Mouse (Mus musculus) heart, postnatal 10 days (tissue): ENCODE data around the gene Arhgap24. TPM values are rescaled to one million over a fixed set of nuclear protein-coding genes. Genes with fewer than 3 reads are reported as not detected.

Source experiments
- DNase-seq, 2 experiments: peaks; one replicate each; pipeline ENCODE4 v3.0.0; 2021
- intact Hi-C: fragments of 180-260 bp; cut with DNase I; formaldehyde crosslinking; loops from one replicate; pipeline ENCODE4 v1.15.1; 2025
- total RNA-seq, 2 experiments: library from RNA; stranded (reverse); gene quantifications; 2 replicates each; pipeline ENCODE4 v1.2.3; 2021

The Arhgap24 gene
- total RNA-seq, 2 experiments from 2014 or later, result 13.9 to 17.3 TPM

- intact Hi-C loops, result no loop called here
- no peak for DNase-seq
Measured at GRCm38 (mm10) chr5:102667754-102668575, 186.8 kb downstream of the Arhgap24 start.

- intact Hi-C loops, result no loop called here
- DNase-seq, result no peak
Measured at GRCm38 (mm10) chr5:102670206-102670605, 189.0 kb downstream of the Arhgap24 start.

- intact Hi-C loops, result no loop called here
- DNase-seq, result no peak
Measured at GRCm38 (mm10) chr5:102670731-102671345, 189.6 kb downstream of the Arhgap24 start.

GRCm38 (mm10) chr5:102675326-102675725 is 194.1 kb downstream of the Arhgap24 start:
- intact Hi-C loops, result no loop called here
- no peak for DNase-seq

- intact Hi-C loops, result no loop called here
- DNase-seq, result no peak
Measured at GRCm38 (mm10) chr5:102677176-102677575, 196.0 kb downstream of the Arhgap24 start.

GRCm38 (mm10) chr5:102687673-102688072 is 206.5 kb downstream of the Arhgap24 start:
- no peak for DNase-seq
- intact Hi-C loops, result no loop called here

GRCm38 (mm10) chr5:102692487-102692886 is 211.3 kb downstream of the Arhgap24 start:
- intact Hi-C loops, result loop anchor here (1.0 kb wide), 2 partner anchors 485 to 543 kb away; no protein-coding TSS in a partner anchor
- peak; percentile 66 to 78 for DNase-seq

GRCm38 (mm10) chr5:102693192-102693591 is 212.0 kb downstream of the Arhgap24 start:
- intact Hi-C loops, result no loop called here
- no peak for DNase-seq

- no peak for DNase-seq
Measured at GRCm38 (mm10) chr5:102693871-102694270, 212.7 kb downstream of the Arhgap24 start.

GRCm38 (mm10) chr5:102697784-102698183 is 216.6 kb downstream of the Arhgap24 start:
- DNase-seq, result no peak
- intact Hi-C loops, result no loop called here

More at GRCm38 (mm10) chr5:102693871-102694270, 212.7 kb downstream of the Arhgap24 start:
- intact Hi-C loops, result no loop called here

GRCm38 (mm10) chr5:102698396-102698795 is 217.2 kb downstream of the Arhgap24 start:
- no peak for DNase-seq
- intact Hi-C loops, result no loop called here

GRCm38 (mm10) chr5:102698891-102699290 is 217.7 kb downstream of the Arhgap24 start:
- peak; percentile 27 to 52 for DNase-seq
- intact Hi-C loops, result no loop called here

GRCm38 (mm10) chr5:102702581-102702980 is 221.4 kb downstream of the Arhgap24 start:
- intact Hi-C loops, result loop anchor here (5.0 kb wide), 1 partner anchor 170 kb away; no protein-coding TSS in a partner anchor
- DNase-seq, result no peak

- intact Hi-C loops, result loop anchor here (5.0 kb wide), 1 partner anchor 169 kb away; no protein-coding TSS in a partner anchor
- peak; percentile 73 to 84 for DNase-seq
Measured at GRCm38 (mm10) chr5:102703325-102704099, 222.3 kb downstream of the Arhgap24 start.

GRCm38 (mm10) chr5:102705170-102705569 is 224.0 kb downstream of the Arhgap24 start:
- peak in 1 of 2 experiments; percentile 25 for DNase-seq
- intact Hi-C loops, result loop anchor here (5.0 kb wide), 1 partner anchor 62 kb away; no protein-coding TSS in a partner anchor

- no peak for DNase-seq
- intact Hi-C loops, result no loop called here
Measured at GRCm38 (mm10) chr5:102710336-102710735, 229.1 kb downstream of the Arhgap24 start.

GRCm38 (mm10) chr5:102719368-102719972 is 238.3 kb downstream of the Arhgap24 start:
- intact Hi-C loops, result no loop called here
- DNase-seq, result no peak

GRCm38 (mm10) chr5:102723558-102723957 is 242.4 kb downstream of the Arhgap24 start:
- intact Hi-C loops, result loop anchor here (5.0 kb wide), 1 partner anchor 34 kb away; no protein-coding TSS in a partner anchor
- no peak for DNase-seq

- intact Hi-C loops, result loop anchor here (5.0 kb wide), 1 partner anchor 32 kb away; no protein-coding TSS in a partner anchor
- DNase-seq, result no peak
Measured at GRCm38 (mm10) chr5:102724813-102725348, 243.7 kb downstream of the Arhgap24 start.

GRCm38 (mm10) chr5:102725365-102725764 is 244.2 kb downstream of the Arhgap24 start:
- no peak for DNase-seq
- intact Hi-C loops, result no loop called here
